Comparison of ENCODE assay signal across 8 mouse cellular contexts in genomic region chr11:11808820-11809403, GRCm38 (mm10). TPM values are rescaled to one million over a fixed set of nuclear protein-coding genes. Genes with fewer than 3 reads are reported as not detected.
A peak's percentile ranks its signal among the peaks of the same experiment; 100 is the strongest.
DNase-seq lines count a peak whose midpoint lies in the region; ATAC-seq and TF ChIP-seq lines count a peak whose summit lies in the region.

TSS of gene Fignl1 (minus strand) at chr11:11808962.

- TF ChIP-seq CTCF in stomach, postnatal 0 days (IDR thresholded peaks at IDR 0.05; ENCODE audit: low read depth): peak; percentile 41; the same call in 1 of the 2 replicates

- H3K4me1 ChIP-seq in forebrain, embryonic 13.5 days: peaks cover 12% of the 10 kb centered on the region
- peaks cover 32% of the 10 kb centered on the region for H3K4me1 ChIP-seq in liver, embryonic 16.5 days (ENCODE audit: control insufficient read depth, low read depth, low read length)
- 0 out of 2 replicates have a peak, but pooled peaks cover 8% of the 10 kb centered on the region for H3K4me1 ChIP-seq in neural tube, embryonic 12.5 days
- H3K4me1 ChIP-seq in stomach, postnatal 0 days (replicated peaks; ENCODE audit: control insufficient read depth, insufficient read depth): no peaks in the 10 kb centered on the region

- peak within 1 kb of the TSS; percentile 97 for H3K27ac ChIP-seq in forebrain, embryonic 13.5 days
- H3K27ac ChIP-seq in liver, embryonic 16.5 days (ENCODE audit: low read length): peak within 1 kb of the TSS; percentile 98
- peak within 1 kb of the TSS; percentile 84 for H3K27ac ChIP-seq in neural tube, embryonic 12.5 days
- H3K27ac ChIP-seq in stomach, postnatal 0 days (replicated peaks): peak within 1 kb of the TSS; percentile 96

- peak; percentile 97 for DNase-seq in ES-CJ7 (ENCODE audit: low read depth, low spot score)
- DNase-seq in heart, postnatal 10 days: peak; percentile 98
- peak; percentile 80 for DNase-seq in large intestine, adult 2 months (ENCODE audit: low read depth, low spot score)
- DNase-seq in stomach, postnatal 0 days (ENCODE audit: low spot score): peak; percentile 97

- intact Hi-C loops in heart, postnatal 10 days (cut with DNase I): loop anchor here (2.0 kb wide), 1 partner anchor 482 kb away; no protein-coding TSS in a partner anchor

- peak within 1 kb of the TSS; percentile 66 for H3K4me3 ChIP-seq in forebrain, embryonic 13.5 days
- peak within 1 kb of the TSS; percentile 88 for H3K4me3 ChIP-seq in liver, embryonic 16.5 days (ENCODE audit: low read depth, low read length)
- peak within 1 kb of the TSS; percentile 67 for H3K4me3 ChIP-seq in neural tube, embryonic 12.5 days
- peak within 1 kb of the TSS; percentile 73 for H3K4me3 ChIP-seq in stomach, postnatal 0 days (ENCODE audit: low read depth, low read length)

- H3K27me3 ChIP-seq in forebrain, embryonic 13.5 days: no peaks in the 10 kb centered on the region
- no peaks in the 10 kb centered on the region for H3K27me3 ChIP-seq in liver, embryonic 16.5 days (ENCODE audit: control insufficient read depth, insufficient read depth, low read depth, low read length)
- no peaks in the 10 kb centered on the region for H3K27me3 ChIP-seq in neural tube, embryonic 12.5 days (replicated peaks)
- no peaks in the 10 kb centered on the region for H3K27me3 ChIP-seq in stomach, postnatal 0 days (ENCODE audit: control insufficient read depth, insufficient read depth, low read length)

- H3K4me2 ChIP-seq in forebrain, embryonic 13.5 days: peak within 1 kb of the TSS; percentile 78
- peak within 1 kb of the TSS; percentile 100 for H3K4me2 ChIP-seq in liver, embryonic 16.5 days (ENCODE audit: low read depth, low read length)
- H3K4me2 ChIP-seq in neural tube, embryonic 12.5 days (replicated peaks): peak within 1 kb of the TSS; percentile 59
- peak within 1 kb of the TSS; percentile 95 for H3K4me2 ChIP-seq in stomach, postnatal 0 days (replicated peaks; ENCODE audit: low read depth)

- ATAC-seq in cerebellum, adult (ENCODE audit: insufficient number of reproducible peaks, low FRiP score, low TSS enrichment): peak; percentile 95
- peak; percentile 95 for ATAC-seq in forebrain, embryonic 13.5 days
- ATAC-seq in liver, embryonic 16.5 days (ENCODE audit: low read depth): peak; percentile 92
- peak; percentile 93 for ATAC-seq in neural tube, embryonic 12.5 days (ENCODE audit: low FRiP score, low read depth)
- peak; percentile 98 for ATAC-seq in stomach, postnatal 0 days (ENCODE audit: low FRiP score, low TSS enrichment)

- H3K36me3 ChIP-seq in forebrain, embryonic 13.5 days (ENCODE audit: poor library complexity, severe bottlenecking): peaks cover 10% of the 10 kb centered on the region; the same call in 1 of the 2 replicates
- H3K36me3 ChIP-seq in liver, embryonic 16.5 days (ENCODE audit: control insufficient read depth, insufficient read depth): peaks cover 17% of the 10 kb centered on the region
- peaks cover 10% of the 10 kb centered on the region; the same call in 1 of the 2 replicates for H3K36me3 ChIP-seq in neural tube, embryonic 12.5 days
- H3K36me3 ChIP-seq in stomach, postnatal 0 days (ENCODE audit: control insufficient read depth, insufficient read depth, low read length): no peaks in the 10 kb centered on the region

- no peaks in the 10 kb centered on the region for H3K9me3 ChIP-seq in forebrain, embryonic 13.5 days (replicated peaks)
- no peaks in the 10 kb centered on the region for H3K9me3 ChIP-seq in liver, embryonic 16.5 days (replicated peaks; ENCODE audit: control insufficient read depth, low read length)
- no peaks in the 10 kb centered on the region for H3K9me3 ChIP-seq in neural tube, embryonic 12.5 days
- H3K9me3 ChIP-seq in stomach, postnatal 0 days (ENCODE audit: control insufficient read depth, low read length): no peaks in the 10 kb centered on the region

- TF ChIP-seq EP300 in stomach, postnatal 0 days (optimal IDR thresholded peaks at IDR 0.05): no peak

- WGBS in forebrain, embryonic 13.5 days: under 1% methylated on average over 53 of the region's 53 CpGs
- WGBS in large intestine, adult 2 months: under 1% methylated on average over 53 of the region's 53 CpGs
- WGBS in liver, embryonic 16.5 days (ENCODE audit: insufficient replicate concordance): under 1% methylated on average over 53 of the region's 53 CpGs
- WGBS in neural tube, embryonic 12.5 days: under 1% methylated on average over 53 of the region's 53 CpGs
- under 1% methylated on average over 53 of the region's 53 CpGs for WGBS in stomach, postnatal 0 days

- peak within 1 kb of the TSS; percentile 86 for H3K9ac ChIP-seq in forebrain, embryonic 13.5 days
- peak within 1 kb of the TSS; percentile 93 for H3K9ac ChIP-seq in liver, embryonic 16.5 days (ENCODE audit: low read depth, low read length)
- peak within 1 kb of the TSS; percentile 64 for H3K9ac ChIP-seq in neural tube, embryonic 12.5 days
- peak within 1 kb of the TSS; percentile 71 for H3K9ac ChIP-seq in stomach, postnatal 0 days (ENCODE audit: low read length)

RNA-seq across cellular contexts. Expression of gene Fignl1, which starts in this region (rescaled TPM):
- polyA plus RNA-seq in forebrain, embryonic 13.5 days (2015; fragmentation: Nextera tagmentation; extraction: Ambion mirVana): 51.5 and 55.5 TPM in 2 replicates
- 1 to 10 TPM; 5.6 to 6.7 TPM for total RNA-seq in heart, postnatal 10 days (2021)
- polyA plus RNA-seq in large intestine, adult 2 months (2012; rRNA removed): 3.0 and 5.7 TPM in 2 replicates
- 76.2 and 90.8 TPM in 2 replicates for polyA plus RNA-seq in liver, embryonic 16.5 days (2015; fragmentation: Nextera tagmentation; extraction: Ambion mirVana)
- polyA plus RNA-seq in neural tube, embryonic 12.5 days (2016; fragmentation: Nextera tagmentation; extraction: Ambion mirVana): 44.0 and 44.9 TPM in 2 replicates
- polyA plus RNA-seq in stomach, postnatal 0 days (2015; fragmentation: Nextera tagmentation; extraction: Ambion mirVana): 9.5 and 10.5 TPM in 2 replicates

Comparison
In these comparisons a context has a peak if more than half of its experiments do, and no peak if none do; other contexts are left out.
1. Peak in every context shown above with its lines: DNase-seq, ATAC-seq, H3K4me3 ChIP-seq and H3K27ac ChIP-seq.